Mouse (Mus musculus): ENCODE measurements around the gene Sntb2.
"Not testable (repeated sequence)": the region's sequence is repeated elsewhere in the genome, so short reads cannot be mapped to it uniquely, and the experiment has no call there.

The Sntb2 gene

DNA sequence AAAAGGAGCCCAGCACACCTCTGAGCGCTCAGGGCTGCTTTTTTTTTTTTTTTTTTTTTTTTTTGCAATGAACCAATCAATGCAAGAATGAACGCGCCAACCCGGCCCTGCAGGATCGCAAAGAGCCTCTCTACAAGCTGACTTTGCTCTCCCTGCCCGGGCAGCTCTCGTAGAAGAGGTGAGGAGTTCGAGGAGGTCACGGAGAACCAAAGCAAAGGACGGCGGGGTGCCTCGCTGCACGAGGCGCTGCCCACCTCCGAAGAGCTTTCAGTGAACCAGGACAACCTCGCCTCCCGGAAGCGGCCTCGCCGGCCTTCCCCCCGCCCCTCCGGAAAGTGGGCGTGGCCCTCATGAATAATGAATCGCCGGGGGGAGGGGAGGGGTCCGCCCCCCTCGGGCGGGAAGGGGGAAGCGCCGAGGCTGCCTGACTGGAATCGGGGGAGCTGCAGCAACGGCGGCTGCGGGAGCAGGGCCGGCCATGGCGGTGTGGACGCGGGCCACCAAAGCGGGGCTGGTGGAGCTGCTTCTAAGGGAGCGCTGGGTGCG lies at the start of gene Sntb2:
TSS of gene Sntb2 (plus strand) at position 427 of the 546 bp plus-strand sequence.
- DNase-seq (ENCODE audit: low read depth, low spot score): peak; percentile 6

DNA sequence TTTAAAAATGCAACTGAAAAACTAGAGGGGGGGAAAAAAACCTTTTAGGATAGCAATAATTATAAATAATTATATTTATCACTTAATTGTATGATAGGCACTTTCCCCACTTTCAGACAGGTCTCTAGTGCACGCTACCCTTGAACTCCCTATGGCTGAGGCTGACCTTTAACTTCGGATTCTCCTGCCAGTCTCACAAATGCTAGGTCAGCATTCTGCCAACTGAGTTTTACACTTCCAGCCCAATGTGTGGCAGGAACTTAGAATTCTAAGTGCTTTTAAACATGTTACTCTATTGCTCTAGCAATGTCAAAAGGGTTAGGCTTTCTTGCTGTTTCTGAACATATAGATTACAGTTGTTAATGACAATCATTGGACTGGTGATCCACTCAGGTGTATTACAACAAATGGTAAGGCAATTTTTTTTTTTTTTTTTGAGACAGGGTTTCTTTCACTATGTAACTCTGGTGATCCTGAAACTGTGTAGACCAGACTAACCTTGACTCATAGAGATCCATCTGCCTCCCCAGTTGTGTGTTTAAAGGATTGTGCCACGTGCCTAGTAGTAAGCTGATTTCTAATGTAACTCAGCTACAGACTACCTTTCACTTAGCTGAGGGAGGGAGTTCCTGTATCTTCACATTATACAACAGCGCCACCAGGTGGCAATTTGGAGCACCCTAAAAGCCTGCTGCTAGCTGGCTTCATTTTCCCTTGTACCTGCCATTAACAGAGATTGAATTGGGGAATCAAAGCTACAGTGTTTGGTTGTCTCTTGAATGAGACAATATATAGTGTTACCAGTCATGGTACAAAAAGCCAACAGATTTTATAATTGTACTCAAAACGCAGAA lies 48.0 kb upstream of the Sntb2 start:
- peak; percentile 48 for DNase-seq (ENCODE audit: low read depth, low spot score)

- DNase-seq (ENCODE audit: low read depth, low spot score): no peak
These were observed 46.7 kb upstream of the Sntb2 start for GRCm38 (mm10) chr8:106888803-106889202.

DNA sequence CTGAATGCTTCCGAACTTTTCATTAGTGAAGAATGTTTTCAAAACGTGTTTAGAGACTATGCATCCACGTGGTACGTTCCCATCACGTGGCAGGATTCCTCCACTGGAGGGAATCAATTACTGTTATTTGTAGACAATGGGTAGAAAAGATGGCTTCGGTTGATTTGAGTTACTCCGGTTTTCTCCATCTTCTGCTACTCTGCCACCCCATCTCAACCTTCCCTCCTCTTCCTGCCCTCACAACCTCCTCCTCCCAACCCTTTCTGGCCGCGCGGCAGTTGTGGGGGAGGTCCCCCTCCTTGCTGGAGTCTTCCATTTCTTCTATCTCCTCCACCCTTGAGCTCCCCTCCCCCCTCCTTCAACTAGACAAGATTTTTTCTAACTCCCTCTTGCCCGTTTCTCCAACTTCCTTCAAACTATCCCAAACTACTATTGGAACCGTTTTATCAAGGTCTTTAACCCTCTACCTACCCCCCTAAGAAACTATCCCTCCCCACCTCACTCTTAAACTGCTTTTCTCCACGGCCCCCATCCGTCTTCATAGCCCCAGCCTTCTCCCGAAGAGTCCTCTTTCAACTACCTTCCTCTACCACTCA lies 43.2 kb upstream of the Sntb2 start:
- DNase-seq (ENCODE audit: low read depth, low spot score): no peak

DNA sequence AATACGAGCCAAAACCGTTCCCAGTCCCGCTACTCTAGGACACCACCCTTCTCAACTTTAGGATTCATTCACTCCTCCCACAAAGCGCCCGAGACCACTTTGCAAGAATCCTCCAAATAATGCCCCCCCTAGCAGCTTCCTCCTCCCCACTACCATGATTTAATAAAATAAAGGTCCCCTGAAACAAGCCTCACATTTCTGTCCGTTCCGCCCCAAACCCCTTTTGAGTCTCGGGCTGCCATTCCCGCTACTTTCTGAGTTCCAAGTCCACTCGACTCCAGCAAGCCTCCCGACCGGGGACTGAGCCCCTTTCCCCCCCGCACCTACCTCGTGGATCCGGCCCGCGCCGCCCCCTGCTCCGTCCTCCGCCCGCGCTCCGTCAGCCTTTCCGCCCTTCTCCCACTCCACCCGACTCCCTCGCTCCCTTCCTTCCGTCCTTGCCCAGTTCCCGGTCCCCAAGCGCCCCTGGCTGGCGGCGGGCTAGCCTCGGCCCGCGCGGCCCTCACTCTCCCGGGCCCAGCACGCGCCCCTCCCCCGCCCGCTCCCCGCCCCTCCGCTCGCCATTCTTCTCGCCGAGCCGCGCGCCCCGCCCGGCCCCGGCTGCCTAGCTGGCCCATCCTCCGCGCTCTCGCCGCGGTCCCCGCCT lies 42.6 kb upstream of the Sntb2 start:
- peak; percentile 34 for DNase-seq (ENCODE audit: low read depth, low spot score)

GRCm38 (mm10) chr8:106893481-106894156 lies 41.9 kb upstream of the Sntb2 start, which contains the start of gene Utp4:
Gene Utp4, plus strand, starts transcription at chr8:106893636.
- DNase-seq (ENCODE audit: low read depth, low spot score): peak; percentile 67

DNA sequence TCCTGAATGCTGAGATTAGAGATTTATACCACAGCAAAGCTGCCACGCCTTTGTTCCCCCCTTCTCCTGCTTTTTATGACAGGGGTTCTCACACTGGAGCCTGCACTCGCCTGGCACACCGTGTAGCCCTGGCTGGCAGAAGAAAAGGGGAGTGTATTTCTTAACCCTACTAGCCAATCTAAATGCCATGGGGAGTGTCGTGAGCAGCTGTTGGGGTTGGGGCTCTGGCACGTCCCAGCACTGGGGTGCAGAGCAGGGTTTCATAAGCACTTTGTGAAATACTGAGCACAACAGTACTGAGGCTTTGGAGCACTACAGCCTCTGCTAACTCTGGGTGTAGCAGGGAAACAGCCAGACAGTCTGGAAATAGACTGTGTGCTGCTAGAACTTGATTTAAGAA lies 36.1 kb upstream of the Sntb2 start:
- no peak for DNase-seq (ENCODE audit: low read depth, low spot score)

DNA sequence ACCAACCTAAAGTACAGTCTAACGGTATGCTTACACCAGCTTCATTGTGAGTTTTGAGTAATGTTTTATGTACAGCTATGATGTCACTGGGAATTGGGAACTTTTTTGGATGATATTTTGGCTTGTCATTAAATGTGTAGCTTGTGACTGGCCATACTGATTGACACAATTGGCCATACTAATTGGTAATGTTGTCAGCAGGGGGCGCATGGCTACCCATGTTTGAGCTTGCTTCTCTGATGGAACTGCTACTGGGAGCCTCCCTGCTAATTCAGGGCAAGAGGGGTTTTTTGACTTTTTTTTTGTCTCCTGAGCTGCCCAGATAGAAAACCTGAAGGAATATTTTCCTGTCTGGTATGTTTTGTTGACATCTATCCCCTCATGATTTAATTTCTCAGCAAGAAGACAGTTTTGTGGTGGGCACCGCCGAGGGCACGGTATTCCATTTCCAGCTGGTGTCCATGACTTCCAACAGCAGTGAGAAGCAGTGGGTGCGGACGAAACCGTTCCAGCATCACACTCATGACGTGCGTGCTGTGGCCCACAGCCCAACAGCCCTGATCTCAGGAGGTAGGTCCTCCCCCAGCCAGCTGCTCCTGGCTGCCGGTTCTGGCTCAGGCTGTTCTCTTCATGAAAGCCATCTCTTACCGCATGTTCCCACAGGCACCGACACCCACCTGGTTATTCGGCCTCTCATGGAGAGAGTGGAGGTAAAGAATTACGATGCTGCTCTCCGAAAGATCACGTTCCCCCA lies 29.6 kb upstream of the Sntb2 start:
- no peak for DNase-seq (ENCODE audit: low read depth, low spot score)

GRCm38 (mm10) chr8:106906635-106907034 lies 28.9 kb upstream of the Sntb2 start:
- DNase-seq (ENCODE audit: low read depth, low spot score): no peak

DNA sequence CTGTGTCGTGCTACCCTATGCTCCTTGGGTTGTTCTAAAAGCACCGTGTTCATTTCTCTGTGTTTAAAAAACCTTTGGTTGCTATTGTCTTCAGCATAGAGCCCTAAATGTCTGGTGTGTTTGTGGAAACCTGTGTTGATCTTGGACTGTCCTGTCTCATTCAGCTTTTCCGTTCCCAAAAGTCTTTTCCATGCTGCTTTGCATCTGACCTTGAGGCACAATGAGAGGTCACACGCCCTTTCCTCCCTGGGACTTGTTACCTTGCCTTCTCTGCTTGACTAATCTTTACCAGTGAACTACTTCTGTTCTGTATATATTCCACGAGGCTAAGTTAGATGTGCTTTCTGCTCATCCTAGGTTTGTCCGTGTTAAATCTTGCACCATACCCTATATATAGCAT lies 28.1 kb upstream of the Sntb2 start:
- DNase-seq (ENCODE audit: low read depth, low spot score): no peak

- no peak for DNase-seq (ENCODE audit: low read depth, low spot score)
These were observed 27.3 kb upstream of the Sntb2 start for GRCm38 (mm10) chr8:106908291-106908690.

DNA sequence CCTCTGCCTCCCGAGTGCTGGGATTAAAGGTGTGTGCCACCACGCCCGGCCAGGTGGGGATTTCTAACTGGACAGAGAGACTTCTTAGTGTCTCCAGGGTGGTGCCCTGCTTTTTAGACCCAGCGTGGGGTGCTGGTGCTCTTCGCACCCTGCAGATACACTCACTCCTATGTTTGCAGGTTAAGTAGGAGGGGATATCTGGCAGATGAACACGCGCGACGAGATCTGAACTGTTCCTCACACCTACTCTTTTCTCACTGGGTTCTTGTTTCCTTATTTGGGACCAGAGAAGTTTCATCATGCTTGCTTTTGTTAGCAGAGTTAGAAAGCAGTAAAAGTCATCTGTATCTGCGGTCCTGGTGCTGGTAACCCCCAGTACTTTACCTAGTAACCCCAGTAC lies 21.9 kb upstream of the Sntb2 start:
- DNase-seq (ENCODE audit: low read depth, low spot score): no peak

- no peak for DNase-seq (ENCODE audit: low read depth, low spot score)
These were observed 15.7 kb upstream of the Sntb2 start for GRCm38 (mm10) chr8:106919721-106920394.

DNA sequence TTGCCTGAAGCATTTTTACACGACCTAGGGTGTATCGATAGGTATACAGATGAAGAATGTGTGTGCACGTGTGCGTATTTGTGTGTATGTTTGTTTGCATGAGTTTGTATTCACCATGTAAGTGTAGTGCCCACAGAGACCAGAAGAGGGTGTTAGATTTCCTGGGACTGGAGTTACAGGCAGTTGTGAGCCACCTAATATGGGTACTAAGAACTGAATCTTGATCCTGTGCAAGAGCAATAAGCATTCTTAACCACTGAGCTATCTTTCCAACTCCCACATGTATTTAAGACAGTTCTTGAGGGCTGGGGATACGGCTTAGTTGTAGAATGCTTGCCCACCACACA lies 15.2 kb upstream of the Sntb2 start:
- no peak for DNase-seq (ENCODE audit: low read depth, low spot score)

DNA sequence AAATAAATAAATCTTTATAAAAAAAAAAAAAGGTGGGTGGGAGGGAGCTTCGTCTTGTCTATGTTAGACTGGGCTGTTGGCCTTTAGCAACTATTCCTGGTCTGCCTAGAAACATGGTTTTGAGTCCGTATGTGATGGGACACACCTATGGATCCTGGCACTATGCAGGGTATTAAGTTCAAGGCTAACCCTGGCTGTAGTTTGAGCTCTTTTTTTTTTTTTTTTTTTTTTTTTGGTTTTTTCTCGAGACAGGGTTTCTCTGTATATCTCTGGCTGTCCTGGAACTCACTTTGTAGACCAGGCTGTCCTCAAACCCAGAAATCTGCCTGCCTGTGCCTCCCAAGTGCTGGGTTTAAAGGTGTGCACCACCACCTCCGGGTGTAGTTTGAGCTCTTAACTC lies 11.5 kb upstream of the Sntb2 start:
- DNase-seq (ENCODE audit: low read depth, low spot score): no peak

DNA sequence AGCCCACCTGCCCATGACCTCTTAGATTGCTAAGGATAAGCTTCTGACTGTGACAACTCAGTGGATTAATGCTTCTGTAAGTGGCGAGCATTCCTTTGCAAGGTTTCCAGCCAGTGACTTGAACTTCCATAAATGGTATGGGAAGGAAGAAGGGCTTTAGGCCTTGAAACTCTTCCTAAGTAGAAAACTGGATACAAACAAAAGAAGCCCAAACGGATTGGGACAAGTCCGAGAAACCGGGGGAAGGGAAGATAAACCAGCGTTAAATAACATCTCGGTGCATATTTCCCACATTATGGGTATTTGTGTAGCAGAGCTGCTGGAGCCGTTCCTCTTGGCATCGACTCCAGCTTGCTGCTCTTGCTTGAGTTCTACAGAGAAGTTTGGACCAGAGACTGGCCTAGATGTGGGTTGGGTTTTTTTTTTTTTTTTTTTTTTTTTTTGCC lies 10.6 kb upstream of the Sntb2 start:
- DNase-seq (ENCODE audit: low read depth, low spot score): no peak

- no peak for DNase-seq (ENCODE audit: low read depth, low spot score)
These were observed 10.1 kb upstream of the Sntb2 start for GRCm38 (mm10) chr8:106925446-106925845.

DNA sequence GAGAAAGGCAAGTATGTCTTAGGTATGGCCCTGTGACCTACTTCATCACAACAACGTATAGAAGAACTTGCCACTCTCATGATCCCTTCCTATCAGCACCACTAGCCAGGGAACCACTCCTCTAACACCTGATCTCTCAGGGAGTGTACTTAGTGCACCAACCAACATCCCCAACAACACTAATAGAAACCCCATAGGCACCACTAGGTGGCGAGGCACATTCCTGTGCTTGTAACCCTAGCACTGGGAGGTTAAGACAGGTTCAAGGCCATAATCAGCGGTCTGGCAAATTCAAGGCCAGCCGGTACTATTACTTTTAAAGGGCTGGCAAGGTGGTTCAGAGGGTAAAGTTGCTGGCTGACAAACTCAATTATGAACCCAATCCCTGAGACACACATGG lies 8.3 kb upstream of the Sntb2 start:
- no peak for DNase-seq (ENCODE audit: low read depth, low spot score)

DNA sequence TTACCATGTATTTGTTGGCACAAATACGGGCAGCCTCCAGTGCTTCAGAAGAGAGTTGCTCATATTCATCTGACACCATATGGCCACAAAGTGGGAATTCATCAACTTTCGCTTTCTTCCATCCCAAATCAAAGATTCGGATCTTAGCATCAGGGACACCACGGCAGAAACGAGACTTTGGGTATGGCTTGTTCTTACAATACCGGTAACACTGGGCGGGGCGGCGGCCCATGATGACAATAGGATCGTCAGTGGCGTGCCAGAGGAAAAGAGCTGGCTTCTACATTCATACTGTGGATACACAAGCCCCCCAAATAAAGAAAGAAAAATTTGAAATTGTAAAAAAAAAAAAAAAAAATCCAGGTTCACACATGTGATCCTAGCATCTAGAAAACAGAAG lies 7.4 kb upstream of the Sntb2 start:
- DNase-seq (ENCODE audit: low read depth, low spot score): not testable (repeated sequence)

DNA sequence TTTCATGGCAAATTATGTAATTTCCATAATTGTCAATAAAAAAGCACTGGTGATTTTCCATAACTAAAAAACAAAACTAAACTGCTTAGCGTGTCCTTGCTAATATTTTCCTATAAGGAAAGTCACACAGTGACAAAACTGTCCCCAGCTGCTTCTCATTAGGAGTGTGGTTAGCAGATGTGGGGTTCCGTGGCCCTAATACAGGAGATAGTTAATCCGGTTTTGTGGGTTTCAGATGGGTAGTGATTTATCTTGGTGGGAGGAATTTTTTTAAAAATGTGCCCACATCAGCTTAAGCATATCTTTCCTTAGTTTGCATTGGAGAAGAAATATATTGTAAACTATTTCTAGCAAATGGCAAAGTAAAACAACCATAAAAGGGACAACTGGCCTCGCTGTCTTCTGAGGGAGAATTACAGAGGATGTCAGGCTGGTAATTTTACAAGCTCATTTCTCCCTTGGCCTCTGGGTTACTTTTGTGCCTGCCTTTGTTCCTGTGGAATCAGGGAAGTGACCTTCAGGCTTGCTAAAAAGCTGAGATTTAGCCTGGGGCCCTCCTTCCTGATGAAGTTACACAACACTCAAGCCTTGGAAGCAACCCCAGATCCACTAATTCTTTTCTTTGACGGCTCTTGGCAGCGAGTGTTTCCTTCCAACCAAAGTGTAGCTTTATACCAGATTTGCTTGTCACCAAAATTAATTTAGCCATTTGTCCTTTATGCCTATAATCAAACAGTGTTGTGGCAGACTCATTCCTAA lies 6.2 kb upstream of the Sntb2 start:
- no peak for DNase-seq (ENCODE audit: low read depth, low spot score)

All from c-Kit-negative CD71-positive TER-119-positive erythroid progenitor cells, embryonic 14.5 days (primary cell).